Mouse (Mus musculus): Measurements from ENCODE around the gene Tmem236.
"Not testable (repeated sequence)": the region's sequence is repeated elsewhere in the genome, so short reads cannot be mapped to it uniquely, and the experiment has no call there.

Gene Tmem236

GRCm38 (mm10) chr2:14191601-14192000 lies 17.3 kb downstream of the Tmem236 start:
- in situ Hi-C loops (cut with MboI, MseI) = no loop called here

- in situ Hi-C loops (cut with MboI, MseI) = no loop called here
Measured at GRCm38 (mm10) chr2:14192046-14192445, 17.7 kb downstream of the Tmem236 start.

- in situ Hi-C loops (cut with MboI, MseI) = not testable (repeated sequence)
Measured at GRCm38 (mm10) chr2:14198325-14198903, 24.1 kb downstream of the Tmem236 start.

GRCm38 (mm10) chr2:14199621-14200020 lies 25.3 kb downstream of the Tmem236 start:
- in situ Hi-C loops (cut with MboI, MseI) = no loop called here

DNA sequence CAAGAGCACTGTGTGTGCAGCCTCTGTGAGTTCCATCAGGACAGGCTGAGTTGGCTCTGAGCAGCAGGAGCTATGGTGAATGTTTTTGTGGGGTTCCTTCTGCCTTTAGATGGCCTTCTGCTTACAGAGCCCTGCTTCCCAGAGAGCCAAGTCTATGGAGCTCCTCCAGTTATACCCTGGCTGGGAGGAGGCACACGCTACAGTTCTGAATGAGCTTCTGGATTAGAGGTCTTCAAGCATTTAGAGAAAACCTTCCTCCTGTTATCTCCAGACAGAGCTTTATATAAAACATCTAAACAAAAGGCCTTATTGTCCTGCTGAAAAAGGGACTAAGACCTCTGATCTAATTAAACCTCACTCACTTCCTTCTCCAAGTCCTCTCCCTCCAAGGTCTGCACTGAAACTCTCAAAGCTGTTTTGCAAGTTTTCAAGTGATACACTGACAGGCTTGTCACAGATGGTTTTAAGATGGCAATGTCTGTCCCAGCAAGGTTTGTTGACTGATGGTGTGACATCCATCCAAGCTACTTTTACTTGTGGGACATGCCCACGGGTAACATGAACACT lies 26.6 kb downstream of the Tmem236 start:
- in situ Hi-C loops (cut with MboI, MseI) = not testable (repeated sequence)

- in situ Hi-C loops (cut with MboI, MseI) = no loop called here
Measured at GRCm38 (mm10) chr2:14204308-14204707, 30.0 kb downstream of the Tmem236 start.

DNA sequence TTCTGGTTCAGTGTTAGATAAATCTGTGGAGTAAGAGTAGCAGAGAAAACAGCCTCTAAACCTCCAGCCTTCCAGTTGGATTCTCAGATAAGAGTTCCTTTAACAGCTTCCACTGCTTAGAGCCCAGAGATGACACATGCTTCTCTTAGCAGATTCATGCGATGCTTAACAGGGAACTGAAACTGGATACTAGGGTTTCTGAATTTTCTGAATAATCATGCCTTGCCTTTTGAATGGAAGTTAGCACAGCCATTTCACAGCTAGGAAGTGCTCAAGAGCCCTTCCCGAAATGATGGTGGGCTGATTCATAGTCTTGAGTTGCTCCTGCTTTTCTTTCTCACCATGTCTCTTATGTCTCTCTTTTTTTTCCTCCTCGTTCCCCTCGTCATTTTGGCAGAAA lies 32.5 kb downstream of the Tmem236 start:
- in situ Hi-C loops (cut with MboI, MseI) = no loop called here

DNA sequence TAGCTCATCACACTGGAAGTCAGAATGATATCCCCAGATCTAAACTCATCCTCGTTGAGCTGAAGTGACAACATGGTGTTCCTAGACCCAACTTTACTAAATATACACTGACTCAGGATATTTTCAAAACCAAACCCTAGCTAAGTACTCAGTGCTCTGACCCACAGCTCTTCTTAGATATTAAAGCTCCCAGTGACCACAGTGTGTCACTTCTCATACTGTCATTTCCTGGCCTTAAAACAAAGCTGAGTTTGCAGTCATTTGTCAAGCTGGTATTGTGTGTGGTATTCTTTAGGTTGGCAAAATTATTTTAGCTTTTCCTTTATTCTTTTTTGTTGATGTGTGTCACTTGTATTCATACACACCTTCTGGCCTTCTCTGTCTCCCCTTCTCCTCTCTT lies 36.4 kb downstream of the Tmem236 start:
- in situ Hi-C loops (cut with MboI, MseI) = no loop called here

GRCm38 (mm10) chr2:14211606-14212005 lies 37.3 kb downstream of the Tmem236 start:
- in situ Hi-C loops (cut with MboI, MseI) = no loop called here

- in situ Hi-C loops (cut with MboI, MseI) = no loop called here
Measured at GRCm38 (mm10) chr2:14214764-14215163, 40.4 kb downstream of the Tmem236 start.

- in situ Hi-C loops (cut with MboI, MseI) = no loop called here
Measured at GRCm38 (mm10) chr2:14216653-14217052, 42.3 kb downstream of the Tmem236 start.

DNA sequence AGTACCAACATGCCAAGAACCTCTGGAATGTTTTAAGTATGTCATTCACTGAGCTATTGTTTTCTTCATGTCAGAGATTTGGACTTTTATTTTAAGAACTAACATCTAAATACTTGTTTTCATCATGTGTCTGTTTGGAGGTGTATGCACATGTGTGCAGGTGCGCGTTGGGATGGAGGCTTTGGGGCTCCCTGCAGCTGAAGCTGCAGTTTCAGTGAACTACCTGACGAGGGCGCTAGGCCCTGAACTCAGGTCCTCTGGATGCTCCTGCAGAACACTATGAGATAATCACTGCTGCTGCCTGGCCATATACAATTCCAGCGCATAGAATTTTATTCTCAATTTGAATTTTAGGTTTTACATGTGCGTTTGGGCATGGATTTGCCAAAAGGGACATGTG lies 43.8 kb downstream of the Tmem236 start:
- in situ Hi-C loops (cut with MboI, MseI) = no loop called here

- in situ Hi-C loops (cut with MboI, MseI) = no loop called here
Measured at GRCm38 (mm10) chr2:14224387-14224786, 50.1 kb downstream of the Tmem236 start.

DNA sequence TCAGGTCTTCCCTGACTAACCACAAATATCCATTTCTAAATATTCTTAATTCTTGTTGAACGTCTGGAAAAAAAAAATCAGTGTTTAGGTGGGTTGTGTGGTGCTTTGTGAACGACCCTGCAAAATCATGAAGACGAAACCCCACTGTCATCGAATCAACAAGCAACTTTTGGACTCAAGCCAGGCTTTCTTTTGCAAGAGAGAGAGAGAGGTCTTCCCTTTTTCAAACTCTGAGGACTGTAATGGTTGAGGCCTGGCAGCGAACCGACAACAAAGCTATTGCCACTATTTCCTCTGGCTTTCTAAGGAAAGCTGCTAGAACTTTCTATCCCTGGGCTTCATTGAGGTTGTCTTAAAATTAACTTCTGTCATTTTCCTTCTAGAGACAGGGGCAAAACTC lies 54.2 kb downstream of the Tmem236 start:
- in situ Hi-C loops (cut with MboI, MseI) = no loop called here

- in situ Hi-C loops (cut with MboI, MseI) = no loop called here
Measured at GRCm38 (mm10) chr2:14229149-14229548, 54.8 kb downstream of the Tmem236 start, which contains the start of gene Mrc1. Mrc1 (plus strand) TSS chr2:14229392.

GRCm38 (mm10) chr2:14229979-14230378 lies 55.7 kb downstream of the Tmem236 start:
- in situ Hi-C loops (cut with MboI, MseI) = loop anchor here (10.0 kb wide), 1 partner anchor 1875 kb away; no protein-coding TSS in a partner anchor

GRCm38 (mm10) chr2:14232897-14233296 lies 58.6 kb downstream of the Tmem236 start:
- in situ Hi-C loops (cut with MboI, MseI) = loop anchor here (10.0 kb wide), 1 partner anchor 1878 kb away; no protein-coding TSS in a partner anchor

DNA sequence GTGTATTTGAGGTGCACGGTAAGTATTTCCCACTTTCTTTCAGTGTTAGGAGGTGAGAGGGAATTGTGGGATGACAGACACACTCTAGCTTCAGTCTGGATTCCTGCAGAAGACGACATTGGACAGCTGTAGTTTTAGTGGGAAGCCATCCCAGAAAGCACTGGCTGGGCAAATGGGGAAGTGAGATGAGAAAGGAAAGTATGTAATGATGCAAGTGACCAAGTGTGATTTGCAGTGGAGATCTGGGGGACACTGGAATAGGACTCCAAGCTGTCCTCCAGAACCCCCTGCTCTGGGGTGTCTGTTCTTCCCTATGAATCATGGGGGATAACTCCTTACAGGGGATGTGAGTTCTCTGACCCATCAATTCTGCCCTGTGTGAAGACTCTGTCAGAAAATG lies 59.7 kb downstream of the Tmem236 start:
- in situ Hi-C loops (cut with MboI, MseI) = loop anchor here (10.0 kb wide), 1 partner anchor 1879 kb away; no protein-coding TSS in a partner anchor

- in situ Hi-C loops (cut with MboI, MseI) = loop anchor here (10.0 kb wide), 1 partner anchor 1881 kb away; no protein-coding TSS in a partner anchor
Measured at GRCm38 (mm10) chr2:14235319-14235718, 61.0 kb downstream of the Tmem236 start.

DNA sequence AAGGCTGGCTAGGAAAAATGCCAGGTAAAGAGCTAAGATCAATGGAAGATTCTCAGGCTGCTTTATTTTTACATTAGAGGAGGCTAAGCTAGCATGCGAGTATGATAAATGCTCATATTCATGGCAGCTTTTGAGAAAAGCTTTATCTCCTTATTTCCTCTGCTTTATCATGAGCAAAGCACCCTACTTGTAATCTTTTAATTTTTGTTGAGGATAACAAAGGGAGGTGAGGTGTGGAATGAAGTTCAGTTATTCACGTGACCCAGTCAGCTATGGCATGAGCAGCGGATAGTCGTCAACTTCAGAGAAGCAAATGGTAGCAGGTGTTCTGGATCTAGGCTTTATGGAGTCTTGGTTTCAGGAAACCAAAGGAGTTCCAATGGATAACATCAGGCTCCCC lies 62.6 kb downstream of the Tmem236 start:
- in situ Hi-C loops (cut with MboI, MseI) = loop anchor here (10.0 kb wide), 1 partner anchor 1882 kb away; no protein-coding TSS in a partner anchor

GRCm38 (mm10) chr2:14237723-14238122 lies 63.4 kb downstream of the Tmem236 start:
- in situ Hi-C loops (cut with MboI, MseI) = loop anchor here (10.0 kb wide), 1 partner anchor 1883 kb away; no protein-coding TSS in a partner anchor

- in situ Hi-C loops (cut with MboI, MseI) = loop anchor here (10.0 kb wide), 1 partner anchor 1884 kb away; no protein-coding TSS in a partner anchor
Measured at GRCm38 (mm10) chr2:14239151-14239550, 64.8 kb downstream of the Tmem236 start.

DNA sequence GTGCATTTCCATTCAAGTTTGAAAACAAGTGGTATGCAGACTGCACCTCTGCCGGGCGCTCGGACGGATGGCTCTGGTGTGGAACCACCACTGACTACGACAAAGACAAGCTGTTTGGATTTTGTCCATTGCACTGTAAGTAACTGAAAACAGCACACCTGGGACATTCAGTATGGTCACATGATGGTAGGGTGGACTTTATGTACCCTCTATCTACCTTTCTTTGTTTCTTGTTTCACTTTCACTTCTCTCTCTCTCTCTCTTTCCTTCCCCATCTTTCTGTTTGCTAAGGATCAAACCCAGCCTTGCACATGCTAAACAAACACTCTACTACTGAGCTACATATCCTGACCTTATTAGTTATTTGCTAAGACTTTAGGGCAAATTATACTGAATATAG lies 69.8 kb downstream of the Tmem236 start:
- in situ Hi-C loops (cut with MboI, MseI) = no loop called here

All from T-helper 2 cell (primary cell).